Mouse (Mus musculus): ENCODE measurements around the gene Gm47996. TPM values are rescaled to one million over a fixed set of nuclear protein-coding genes. Genes with fewer than 3 reads are reported as not detected.
"Not testable (repeated sequence)": the region's sequence is repeated elsewhere in the genome, so short reads cannot be mapped to it uniquely, and the experiment has no call there.

The Gm47996 gene
- polyA plus RNA-seq, 1 experiment from 2014 or later, result not detected

DNA sequence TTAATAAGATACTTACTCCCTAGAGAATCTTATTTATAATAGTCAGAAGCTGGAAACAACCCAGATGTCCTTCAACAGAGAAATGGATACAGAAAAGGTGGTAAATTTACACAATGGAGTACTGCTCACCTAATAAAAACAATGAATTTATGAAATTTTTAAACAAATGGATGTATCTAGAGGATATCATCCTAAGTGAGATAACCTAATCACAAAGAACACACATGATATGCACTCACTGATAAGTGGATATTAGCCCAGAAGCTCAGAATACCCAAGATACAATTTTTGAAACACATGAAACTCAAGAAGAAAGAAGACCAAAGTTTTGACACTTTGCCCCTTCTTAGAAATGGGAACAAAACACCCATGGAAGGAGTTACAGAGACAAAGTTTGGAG is 987 bp upstream of the Gm47996 start:
- DNase-seq (ENCODE audit: low spot score); ATAC-seq; H3K27ac ChIP-seq (ENCODE audit: low read length); H3K4me1 ChIP-seq (ENCODE audit: insufficient read depth, low read depth, low read length); H3K36me3 ChIP-seq (ENCODE audit: insufficient read depth, low read length); H3K9me3 ChIP-seq (ENCODE audit: low read length); H3K4me3 ChIP-seq (ENCODE audit: low read depth, low read length); H3K27me3 ChIP-seq (replicated peaks; ENCODE audit: insufficient read depth, low read length); H3K9ac ChIP-seq (replicated peaks; ENCODE audit: low read depth); H3K4me2 ChIP-seq (replicated peaks; ENCODE audit: low read depth, low read length): not testable (repeated sequence)

DNA sequence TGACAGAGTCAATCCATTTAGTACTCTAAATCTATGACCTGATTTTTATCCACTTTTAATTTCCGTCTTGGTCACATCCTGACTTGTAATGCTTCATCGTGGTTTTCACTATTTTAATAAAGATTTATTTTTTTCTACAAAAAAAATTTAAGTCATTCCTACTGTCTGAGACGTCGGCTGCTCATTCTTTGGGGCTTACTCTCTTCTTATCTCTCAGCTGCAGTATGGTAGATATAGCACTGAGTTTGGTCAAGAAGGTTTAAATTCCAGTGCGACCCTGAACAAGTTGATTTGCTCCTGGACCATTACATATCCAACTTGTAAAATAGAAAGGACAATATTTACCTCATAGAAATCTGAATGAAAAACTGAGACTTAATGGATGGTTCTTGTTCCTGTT is 1.7 kb downstream of the Gm47996 start:
- not testable (repeated sequence) for H3K4me1 ChIP-seq (ENCODE audit: insufficient read depth, low read depth, low read length); DNase-seq (ENCODE audit: low spot score); H3K9ac ChIP-seq (replicated peaks; ENCODE audit: low read depth); H3K27me3 ChIP-seq (replicated peaks; ENCODE audit: insufficient read depth, low read length); H3K4me2 ChIP-seq (replicated peaks; ENCODE audit: low read depth, low read length); H3K27ac ChIP-seq (ENCODE audit: low read length); ATAC-seq; H3K4me3 ChIP-seq (ENCODE audit: low read depth, low read length); H3K36me3 ChIP-seq (ENCODE audit: insufficient read depth, low read length); H3K9me3 ChIP-seq (ENCODE audit: low read length)
- WGBS, result 80% methylated on average over 5 of the region's 5 CpGs

DNA sequence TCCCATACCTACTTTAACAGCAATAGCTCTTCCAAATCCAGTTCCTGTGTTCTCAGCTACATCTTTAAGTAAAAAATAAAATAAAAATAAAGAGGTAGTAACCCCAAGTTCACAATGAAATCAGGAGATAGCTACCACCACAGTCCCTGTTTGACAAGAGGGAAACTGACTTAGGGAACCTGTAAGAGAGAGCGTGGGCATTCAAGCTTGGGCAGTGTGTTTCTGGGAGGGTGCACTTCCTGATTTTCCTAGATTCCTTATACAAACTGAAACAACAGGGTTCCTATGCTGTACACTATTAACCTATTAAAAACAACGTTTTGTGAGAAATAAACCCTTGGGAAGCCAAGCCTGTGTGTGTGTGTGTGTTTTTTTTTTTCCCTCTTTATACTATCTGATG is 4.9 kb downstream of the Gm47996 start:
- Histone ChIP-seq H3K4me1 (ENCODE audit: insufficient read depth, low read depth, low read length) (no peaks in the 10 kb centered on the region), H3K9me3 (ENCODE audit: low read length) (no peaks in the 10 kb centered on the region), H3K27me3 (replicated peaks; ENCODE audit: insufficient read depth, low read length) (no peaks in the 10 kb centered on the region), H3K4me3 (ENCODE audit: low read depth, low read length) (no peak overlapping the region), H3K4me2 (replicated peaks; ENCODE audit: low read depth, low read length) (no peak overlapping the region), H3K9ac (replicated peaks; ENCODE audit: low read depth) (no peak overlapping the region), H3K27ac (ENCODE audit: low read length) (no peak overlapping the region), H3K36me3 (ENCODE audit: insufficient read depth, low read length) (no peaks in the 10 kb centered on the region)
- 65% methylated on average over 2 of the region's 2 CpGs for WGBS
- DNase-seq (ENCODE audit: low spot score), result no peak
- TF ChIP-seq CTCF (IDR thresholded peaks at IDR 0.05), result no peak
- no peak for TF ChIP-seq EP300 (IDR thresholded peaks at IDR 0.05)
- ATAC-seq, result no peak

DNA sequence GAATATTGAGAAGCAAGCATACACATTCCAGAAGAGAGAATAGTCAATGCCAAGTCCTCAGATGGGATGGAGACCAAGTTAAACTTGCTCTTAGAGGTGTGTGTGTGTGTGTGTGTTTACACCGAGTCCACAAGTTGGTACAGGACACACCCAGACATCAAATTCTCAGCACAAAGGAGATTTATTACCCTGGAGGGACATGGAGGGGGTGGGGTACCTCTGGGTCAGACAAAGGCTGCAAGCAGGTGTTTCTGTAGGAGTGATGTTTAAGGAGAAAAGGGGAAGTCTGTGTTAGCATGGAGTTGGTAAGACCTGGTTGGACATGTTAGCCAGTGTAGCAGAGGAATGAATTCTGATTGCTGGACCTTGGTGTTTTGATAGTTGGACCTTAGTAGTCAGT is 6.1 kb downstream of the Gm47996 start:
- no peaks in the 10 kb centered on the region for H3K27me3 ChIP-seq (replicated peaks; ENCODE audit: insufficient read depth, low read length)
- no peak for TF ChIP-seq EP300 (IDR thresholded peaks at IDR 0.05)
- no peak for TF ChIP-seq CTCF (IDR thresholded peaks at IDR 0.05)
- H3K9me3 ChIP-seq (ENCODE audit: low read length), result no peaks in the 10 kb centered on the region
- H3K4me1 ChIP-seq (ENCODE audit: insufficient read depth, low read depth, low read length), result no peaks in the 10 kb centered on the region
- 27% methylated on average over 1 of the region's 1 CpGs for WGBS
- DNase-seq (ENCODE audit: low spot score) (no peak), ATAC-seq (no peak)
- H3K27ac ChIP-seq (ENCODE audit: low read length), result no peak overlapping the region
- H3K36me3 ChIP-seq (ENCODE audit: insufficient read depth, low read length), result no peaks in the 10 kb centered on the region
- H3K4me2 ChIP-seq (replicated peaks; ENCODE audit: low read depth, low read length), result no peak overlapping the region
- no peak overlapping the region for H3K9ac ChIP-seq (replicated peaks; ENCODE audit: low read depth)
- H3K4me3 ChIP-seq (ENCODE audit: low read depth, low read length), result no peak overlapping the region

DNA sequence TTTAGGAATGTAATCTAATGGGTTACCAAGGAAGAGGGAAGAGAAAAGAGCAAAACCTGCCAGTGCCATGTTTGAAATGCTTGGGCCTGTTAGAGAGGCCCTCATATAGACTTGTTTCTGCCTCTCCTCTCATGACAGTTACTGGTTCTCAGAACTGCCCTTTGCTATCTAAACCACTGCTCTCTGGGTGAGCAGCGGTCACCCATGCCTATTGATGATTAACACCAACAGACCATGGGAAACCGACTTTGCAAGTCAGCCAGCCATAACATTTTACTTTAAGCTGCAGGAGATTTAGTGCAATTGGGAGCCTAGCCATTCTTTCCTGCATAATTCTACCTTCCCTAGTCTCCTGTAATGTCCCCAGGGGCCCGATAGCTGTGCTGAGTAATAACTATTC is 6.5 kb downstream of the Gm47996 start:
- no peak overlapping the region for H3K27ac ChIP-seq (ENCODE audit: low read length)
- H3K9ac ChIP-seq (replicated peaks; ENCODE audit: low read depth), result no peak overlapping the region
- H3K4me2 ChIP-seq (replicated peaks; ENCODE audit: low read depth, low read length), result no peak overlapping the region
- TF ChIP-seq CTCF (IDR thresholded peaks at IDR 0.05) (no peak), EP300 (IDR thresholded peaks at IDR 0.05) (no peak)
- H3K36me3 ChIP-seq (ENCODE audit: insufficient read depth, low read length), result no peaks in the 10 kb centered on the region
- WGBS, result 70% methylated on average over 3 of the region's 3 CpGs
- H3K4me1 ChIP-seq (ENCODE audit: insufficient read depth, low read depth, low read length), result no peaks in the 10 kb centered on the region
- no peak for ATAC-seq
- H3K27me3 ChIP-seq (replicated peaks; ENCODE audit: insufficient read depth, low read length), result no peaks in the 10 kb centered on the region
- no peak for DNase-seq (ENCODE audit: low spot score)
- no peaks in the 10 kb centered on the region for H3K9me3 ChIP-seq (ENCODE audit: low read length)
- no peak overlapping the region for H3K4me3 ChIP-seq (ENCODE audit: low read depth, low read length)

DNA sequence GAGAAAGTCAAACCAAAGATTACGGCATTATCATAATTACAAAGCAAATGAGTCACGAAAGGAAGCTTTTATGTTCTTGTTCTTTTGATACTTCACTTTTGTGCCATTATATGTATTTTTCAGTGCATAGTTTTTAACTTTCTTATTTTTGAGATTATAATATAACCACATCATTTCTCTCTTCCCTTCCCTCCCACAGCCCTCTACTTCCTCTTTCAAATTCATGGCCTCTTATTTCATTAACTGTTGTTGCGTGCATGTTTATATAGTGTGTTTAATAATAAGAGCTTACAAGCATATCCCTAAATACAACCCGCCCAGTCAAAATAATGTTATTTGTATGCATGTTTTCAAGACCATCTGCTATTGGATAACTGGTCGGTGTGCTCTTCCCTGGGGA is 9.1 kb downstream of the Gm47996 start:
- WGBS, result 85% methylated on average over 5 of the region's 5 CpGs

DNA sequence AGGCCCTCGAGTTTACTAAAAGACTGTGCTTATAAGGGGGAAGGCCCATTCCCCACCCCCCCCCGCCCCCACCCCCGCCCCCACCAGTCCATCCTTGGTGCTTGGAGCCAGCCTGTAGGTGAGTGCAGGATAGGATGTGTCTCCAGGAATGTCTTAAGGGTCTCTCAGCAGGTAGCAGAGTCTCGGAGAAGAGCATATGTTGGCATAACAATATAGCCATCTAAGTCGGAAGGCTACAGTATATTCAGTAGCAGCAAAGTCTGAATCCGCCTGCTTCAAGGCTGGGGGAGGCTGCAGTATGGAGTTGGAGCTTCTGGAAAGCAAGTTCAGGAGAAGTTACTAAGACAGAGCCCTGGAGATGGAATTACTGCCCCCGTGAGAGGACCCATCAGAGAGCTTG is 10.2 kb downstream of the Gm47996 start:
- H3K4me2 ChIP-seq (replicated peaks; ENCODE audit: low read depth, low read length), result no peak overlapping the region
- WGBS, result 84% methylated on average over 7 of the region's 7 CpGs
- TF ChIP-seq EP300 (IDR thresholded peaks at IDR 0.05), result no peak
- no peak for TF ChIP-seq CTCF (IDR thresholded peaks at IDR 0.05)
- H3K4me3 ChIP-seq (ENCODE audit: low read depth, low read length), result no peak overlapping the region
- DNase-seq (ENCODE audit: low spot score) (no peak), ATAC-seq (no peak)
- no peaks in the 10 kb centered on the region for H3K4me1 ChIP-seq (ENCODE audit: insufficient read depth, low read depth, low read length)
- no peaks in the 10 kb centered on the region for H3K9me3 ChIP-seq (ENCODE audit: low read length)
- H3K36me3 ChIP-seq (ENCODE audit: insufficient read depth, low read length), result no peaks in the 10 kb centered on the region
- H3K27ac ChIP-seq (ENCODE audit: low read length), result no peak overlapping the region
- H3K9ac ChIP-seq (replicated peaks; ENCODE audit: low read depth), result no peak overlapping the region
- H3K27me3 ChIP-seq (replicated peaks; ENCODE audit: insufficient read depth, low read length), result no peaks in the 10 kb centered on the region

More for the DNA sequence above, 9.1 kb downstream of the Gm47996 start:
- no peak overlapping the region for H3K9ac ChIP-seq (replicated peaks; ENCODE audit: low read depth)
- no peaks in the 10 kb centered on the region for H3K36me3 ChIP-seq (ENCODE audit: insufficient read depth, low read length)
- no peak overlapping the region for H3K27ac ChIP-seq (ENCODE audit: low read length)
- H3K27me3 ChIP-seq (replicated peaks; ENCODE audit: insufficient read depth, low read length), result no peaks in the 10 kb centered on the region
- no peaks in the 10 kb centered on the region for H3K4me1 ChIP-seq (ENCODE audit: insufficient read depth, low read depth, low read length)
- DNase-seq (ENCODE audit: low spot score) (no peak), ATAC-seq (no peak)
- H3K4me2 ChIP-seq (replicated peaks; ENCODE audit: low read depth, low read length), result no peak overlapping the region
- no peak overlapping the region for H3K4me3 ChIP-seq (ENCODE audit: low read depth, low read length)
- H3K9me3 ChIP-seq (ENCODE audit: low read length), result no peaks in the 10 kb centered on the region
- TF ChIP-seq CTCF (IDR thresholded peaks at IDR 0.05), result no peak
- TF ChIP-seq EP300 (IDR thresholded peaks at IDR 0.05), result no peak

All from lung, postnatal 0 days (tissue).